Mouse (Mus musculus) ES-Bruce4 (cell line): ENCODE data around the gene Ttc7b. TPM values are rescaled to one million over a fixed set of nuclear protein-coding genes. Genes with fewer than 3 reads are reported as not detected.

ENCODE experiments used
- H3K27ac ChIP-seq: 2 replicates; pipeline ENCODE4 v1.5.1; 2012; ENCODE audit warnings: low read length, inconsistent platforms; ENCODE audit not compliant: insufficient read depth
- H3K27me3 ChIP-seq: 2 replicates; pipeline ENCODE4 v1.6.1; 2012; ENCODE audit warnings: mild to moderate bottlenecking, low read length, inconsistent platforms; ENCODE audit not compliant: control insufficient read depth, poor library complexity, insufficient read depth, severe bottlenecking
- H3K36me3 ChIP-seq: 2 replicates; pipeline ENCODE4 v1.6.1; 2012; ENCODE audit warnings: inconsistent platforms, mild to moderate bottlenecking, low read length, moderate library complexity; ENCODE audit not compliant: control insufficient read depth, poor library complexity, insufficient read depth, severe bottlenecking
- H3K4me1 ChIP-seq: one replicate; pipeline ENCODE4 v1.8.1; 2011; ENCODE audit warnings: low read length; ENCODE audit not compliant: control insufficient read depth, insufficient read depth
- H3K4me3 ChIP-seq: 2 replicates; pipeline ENCODE4 v1.5.1; 2011; ENCODE audit warnings: low read depth, mild to moderate bottlenecking, low read length
- H3K9ac ChIP-seq: 2 replicates; pipeline ENCODE4 v1.6.1; 2012; ENCODE audit warnings: low read depth, mild to moderate bottlenecking, inconsistent platforms; ENCODE audit not compliant: poor library complexity, severe bottlenecking
- H3K9me3 ChIP-seq: replicated peaks from 2 replicates; pipeline ENCODE4 v1.6.1; 2012; ENCODE audit warnings: mild to moderate bottlenecking, low read length, inconsistent platforms; ENCODE audit not compliant: control insufficient read depth, poor library complexity, insufficient read depth, severe bottlenecking
- CTCF ChIP-seq: IDR thresholded peaks from one replicate; pipeline ENCODE4 v1.8.1; 2011; ENCODE audit warnings: low read depth, low read length
- EP300 ChIP-seq: IDR thresholded peaks from 2 replicates; pipeline ENCODE4 v1.6.1; 2011; ENCODE audit warnings: low read depth, low read length; ENCODE audit not compliant: insufficient read depth
- POLR2A ChIP-seq: IDR thresholded peaks from one replicate; pipeline ENCODE4 v1.8.1; 2011; ENCODE audit warnings: low read length; ENCODE audit not compliant: insufficient read depth
- polyA plus RNA-seq: library from polyadenylated mRNA; stranded (reverse); fragments of >200 nt; gene quantifications from 2 replicates; pipeline ENCODE4 v1.2.4, GENCODE M21; 2011; ENCODE audit warnings: low read depth; ENCODE audit not compliant: missing spikeins, insufficient read depth, insufficient read length

Gene Ttc7b
- polyA plus RNA-seq, 1 experiment: 61.1 TPM

- no peaks in the 10 kb centered on the region for H3K27me3 ChIP-seq
- no peaks in the 10 kb centered on the region for H3K9me3 ChIP-seq
- TF ChIP-seq CTCF: no peak
- no peak for TF ChIP-seq EP300
- no peak for TF ChIP-seq POLR2A
- no peak overlapping the region for H3K27ac ChIP-seq
- H3K9ac ChIP-seq: no peak overlapping the region
- H3K4me3 ChIP-seq: no peak overlapping the region
- H3K36me3 ChIP-seq: no peaks in the 10 kb centered on the region
- H3K4me1 ChIP-seq: no peaks in the 10 kb centered on the region
Measured at GRCm38 (mm10) chr12:100479270-100479869, 41.3 kb downstream of the Ttc7b start.

GRCm38 (mm10) chr12:100478615-100479014 lies 42.0 kb downstream of the Ttc7b start:
- Histone ChIP-seq H3K27me3 (no peaks in the 10 kb centered on the region), H3K9me3 (no peaks in the 10 kb centered on the region), H3K4me3 (no peak overlapping the region), H3K9ac (no peak overlapping the region), H3K4me1 (no peaks in the 10 kb centered on the region), H3K27ac (no peak overlapping the region), H3K36me3 (no peaks in the 10 kb centered on the region)
- no peak for TF ChIP-seq POLR2A
- TF ChIP-seq EP300: no peak
- TF ChIP-seq CTCF: no peak

- Histone ChIP-seq H3K9me3 (no peaks in the 10 kb centered on the region), H3K27me3 (no peaks in the 10 kb centered on the region), H3K27ac (no peak overlapping the region), H3K4me3 (no peak overlapping the region), H3K9ac (no peak overlapping the region), H3K4me1 (no peaks in the 10 kb centered on the region), H3K36me3 (no peaks in the 10 kb centered on the region)
- TF ChIP-seq EP300 (no peak), POLR2A (no peak), CTCF (no peak)
Measured at GRCm38 (mm10) chr12:100478151-100478550, 42.5 kb downstream of the Ttc7b start.

DNA sequence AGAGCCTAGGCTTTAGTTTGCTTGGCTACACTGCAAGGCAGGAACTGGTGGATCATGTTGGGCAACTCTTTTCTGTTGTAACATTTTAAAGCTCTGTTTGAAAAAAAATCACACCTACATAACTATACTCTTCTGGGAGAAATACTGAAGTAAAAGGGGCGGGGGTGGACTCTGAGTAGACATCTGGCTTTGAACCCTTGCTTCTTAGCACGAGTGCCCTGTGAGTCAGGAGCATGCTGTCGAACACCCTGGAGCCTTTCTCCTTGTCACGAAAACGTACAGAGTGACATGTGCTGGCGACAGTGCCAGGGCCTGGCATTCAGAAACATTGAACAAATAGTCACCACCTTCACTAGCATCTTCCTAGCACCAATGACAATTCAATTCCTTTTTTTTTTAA lies 43.2 kb downstream of the Ttc7b start:
- TF ChIP-seq POLR2A (no peak), CTCF (no peak), EP300 (no peak)

GRCm38 (mm10) chr12:100476351-100476750 lies 44.3 kb downstream of the Ttc7b start:
- no peak for TF ChIP-seq EP300
- TF ChIP-seq POLR2A: no peak
- TF ChIP-seq CTCF: no peak
- Histone ChIP-seq H3K4me1 (no peaks in the 10 kb centered on the region), H3K36me3 (no peaks in the 10 kb centered on the region), H3K27ac (no peak overlapping the region), H3K9ac (no peak overlapping the region), H3K4me3 (no peak overlapping the region), H3K27me3 (no peaks in the 10 kb centered on the region), H3K9me3 (no peaks in the 10 kb centered on the region)

More for the DNA sequence above, 43.2 kb downstream of the Ttc7b start:
- H3K4me1 ChIP-seq: no peaks in the 10 kb centered on the region
- no peak overlapping the region for H3K27ac ChIP-seq
- H3K9me3 ChIP-seq: no peaks in the 10 kb centered on the region
- no peak overlapping the region for H3K9ac ChIP-seq
- no peak overlapping the region for H3K4me3 ChIP-seq
- no peaks in the 10 kb centered on the region for H3K27me3 ChIP-seq
- H3K36me3 ChIP-seq: no peaks in the 10 kb centered on the region

- Histone ChIP-seq H3K9ac (no peak overlapping the region), H3K9me3 (no peaks in the 10 kb centered on the region), H3K36me3 (peaks cover 2% of the 10 kb centered on the region; the same call in 1 of the 2 replicates), H3K4me1 (no peaks in the 10 kb centered on the region), H3K27me3 (no peaks in the 10 kb centered on the region), H3K4me3 (no peak overlapping the region), H3K27ac (no peak overlapping the region)
- TF ChIP-seq CTCF: no peak
- TF ChIP-seq EP300: no peak
- TF ChIP-seq POLR2A: no peak
Measured at GRCm38 (mm10) chr12:100475489-100475888, 45.1 kb downstream of the Ttc7b start.
